17 mouse cellular contexts compared by ENCODE assay signal in genomic region chr11:94216247-94216646, GRCm38 (mm10). TPM values are rescaled to one million over a fixed set of nuclear protein-coding genes. Genes with fewer than 3 reads are reported as not detected.
A peak's percentile ranks its signal among the peaks of the same experiment; 100 is the strongest.
DNase-seq lines count a peak whose midpoint lies in the region; ATAC-seq and TF ChIP-seq lines count a peak whose summit lies in the region.
"Had no signal": no experiment of that assay in that cellular context is flagged by ENCODE, and none has a peak within 500 bp of the region (broad histone marks: within the 10 kb centered on the region; RNA-seq: fewer than 3 reads in every experiment).

No protein-coding gene starts in this region.

- ATAC-seq in forebrain, embryonic 12.5 days (ENCODE audit: low FRiP score), result no peak
- no peak for ATAC-seq in forebrain, embryonic 13.5 days
- ATAC-seq in heart, embryonic 16.5 days (replicated peaks; ENCODE audit: extremely low read depth, insufficient read depth, low FRiP score), result no peak
- no peak for ATAC-seq in liver, embryonic 11.5 days (replicated peaks; ENCODE audit: low FRiP score)
- ATAC-seq in midbrain, embryonic 15.5 days (replicated peaks), result no peak

- H3K27me3 ChIP-seq in forebrain, embryonic 12.5 days, result no peaks in the 10 kb centered on the region
- no peaks in the 10 kb centered on the region for H3K27me3 ChIP-seq in forebrain, embryonic 13.5 days
- H3K27me3 ChIP-seq in heart, embryonic 16.5 days (ENCODE audit: control insufficient read depth, insufficient read depth, low read length), result no peaks in the 10 kb centered on the region
- no peaks in the 10 kb centered on the region for H3K27me3 ChIP-seq in liver, adult 2 months (ENCODE audit: control insufficient read depth, insufficient read depth, low read length)
- no peaks in the 10 kb centered on the region for H3K27me3 ChIP-seq in liver, embryonic 11.5 days (replicated peaks; ENCODE audit: control insufficient read depth, insufficient read depth, low read length)
- no peaks in the 10 kb centered on the region for H3K27me3 ChIP-seq in midbrain, embryonic 15.5 days (replicated peaks)
- H3K27me3 ChIP-seq: embryonic facial prominence, embryonic 13.5 days; hindbrain, embryonic 13.5 days had no signal

- TF ChIP-seq POLR2A in liver, adult 2 months (IDR thresholded peaks at IDR 0.05; ENCODE audit: extremely low read depth, insufficient read depth, low read length), result no peak

- no peak for TF ChIP-seq CTCF in liver, adult 2 months (IDR thresholded peaks at IDR 0.05; ENCODE audit: low read depth, low read length)

- peaks cover 16% of the 10 kb centered on the region for H3K36me3 ChIP-seq in forebrain, embryonic 12.5 days (replicated peaks)
- peaks cover 12% of the 10 kb centered on the region for H3K36me3 ChIP-seq in forebrain, embryonic 13.5 days (ENCODE audit: poor library complexity, severe bottlenecking)
- H3K36me3 ChIP-seq in heart, embryonic 16.5 days (ENCODE audit: control insufficient read depth, insufficient read depth), result peaks cover 9% of the 10 kb centered on the region
- peaks cover 13% of the 10 kb centered on the region for H3K36me3 ChIP-seq in liver, adult 2 months (ENCODE audit: control insufficient read depth, insufficient read depth, low read length)
- H3K36me3 ChIP-seq in liver, embryonic 11.5 days (ENCODE audit: control insufficient read depth, insufficient read depth, low read length), result peaks cover 9% of the 10 kb centered on the region; the same call in 1 of the 2 replicates
- peaks cover 11% of the 10 kb centered on the region; the same call in 1 of the 2 replicates for H3K36me3 ChIP-seq in midbrain, embryonic 15.5 days (replicated peaks)

- no peak overlapping the region for H3K4me2 ChIP-seq in forebrain, embryonic 12.5 days
- H3K4me2 ChIP-seq in forebrain, embryonic 13.5 days, result no peak overlapping the region
- H3K4me2 ChIP-seq in heart, embryonic 16.5 days (ENCODE audit: low read depth, low read length), result no peak overlapping the region
- H3K4me2 ChIP-seq in liver, embryonic 11.5 days, result no peak overlapping the region
- no peak overlapping the region for H3K4me2 ChIP-seq in midbrain, embryonic 15.5 days
- H3K4me2 ChIP-seq: embryonic facial prominence, embryonic 13.5 days had no signal

- peaks cover 33% of the 10 kb centered on the region for H3K4me1 ChIP-seq in forebrain, embryonic 12.5 days
- H3K4me1 ChIP-seq in forebrain, embryonic 13.5 days, result peaks cover 28% of the 10 kb centered on the region
- peaks cover 8% of the 10 kb centered on the region for H3K4me1 ChIP-seq in heart, embryonic 16.5 days (ENCODE audit: control insufficient read depth, insufficient read depth, low read length)
- peaks cover 8% of the 10 kb centered on the region; the same call in 1 of the 2 replicates for H3K4me1 ChIP-seq in liver, adult 2 months (ENCODE audit: control insufficient read depth, insufficient read depth, low read length)
- no peaks in the 10 kb centered on the region; the same call in 1 of the 2 replicates for H3K4me1 ChIP-seq in liver, embryonic 11.5 days (replicated peaks; ENCODE audit: control insufficient read depth, insufficient read depth, low read length)
- H3K4me1 ChIP-seq in midbrain, embryonic 15.5 days, result peaks cover 32% of the 10 kb centered on the region

- 57% methylated on average over 2 of the region's 2 CpGs for WGBS in forebrain, embryonic 12.5 days
- 46% methylated on average over 2 of the region's 2 CpGs for WGBS in forebrain, embryonic 13.5 days
- WGBS in heart, embryonic 16.5 days, result 62% methylated on average over 2 of the region's 2 CpGs
- WGBS in liver, adult 2 months, result 13% methylated on average over 2 of the region's 2 CpGs
- WGBS in liver, embryonic 11.5 days, result 70% methylated on average over 2 of the region's 2 CpGs
- WGBS in midbrain, embryonic 15.5 days, result 34% methylated on average over 2 of the region's 2 CpGs

- H3K27ac ChIP-seq in forebrain, embryonic 12.5 days, result 0 out of 2 replicates have a peak overlapping the region, but pooled peaks have one; percentile 31
- no peak overlapping the region for H3K27ac ChIP-seq in forebrain, embryonic 13.5 days
- H3K27ac ChIP-seq in heart, embryonic 16.5 days (ENCODE audit: low read length), result peak overlapping the region; percentile 11; the same call in 1 of the 2 replicates
- peak overlapping the region; percentile 12; the same call in 1 of the 2 replicates for H3K27ac ChIP-seq in liver, adult 2 months (replicated peaks; ENCODE audit: insufficient read depth, low read depth, low read length)
- H3K27ac ChIP-seq in liver, embryonic 11.5 days (ENCODE audit: low read depth, low read length), result no peak overlapping the region
- 0 out of 2 replicates have a peak overlapping the region, but pooled peaks have one; percentile 4 for H3K27ac ChIP-seq in midbrain, embryonic 15.5 days
- H3K27ac ChIP-seq: embryonic facial prominence, embryonic 13.5 days; hindbrain, embryonic 13.5 days; liver, embryonic 14.5 days had no signal

- no peak overlapping the region for H3K4me3 ChIP-seq in forebrain, embryonic 12.5 days (replicated peaks)
- H3K4me3 ChIP-seq in forebrain, embryonic 13.5 days, result no peak overlapping the region
- H3K4me3 ChIP-seq in heart, embryonic 16.5 days (ENCODE audit: low read length), result no peak overlapping the region
- no peak overlapping the region for H3K4me3 ChIP-seq in liver, adult 2 months (ENCODE audit: insufficient read depth, low read depth, low read length)
- H3K4me3 ChIP-seq in liver, embryonic 11.5 days (ENCODE audit: low read depth, low read length), result no peak overlapping the region
- H3K4me3 ChIP-seq in midbrain, embryonic 15.5 days, result no peak overlapping the region
- H3K4me3 ChIP-seq: embryonic facial prominence, embryonic 13.5 days; hindbrain, embryonic 13.5 days had no signal

- no peaks in the 10 kb centered on the region for H3K9me3 ChIP-seq in forebrain, embryonic 12.5 days
- H3K9me3 ChIP-seq in forebrain, embryonic 13.5 days (replicated peaks), result no peaks in the 10 kb centered on the region
- H3K9me3 ChIP-seq in heart, embryonic 16.5 days (replicated peaks; ENCODE audit: control insufficient read depth, low read length), result no peaks in the 10 kb centered on the region
- no peaks in the 10 kb centered on the region for H3K9me3 ChIP-seq in liver, embryonic 11.5 days (ENCODE audit: control insufficient read depth, low read length)
- H3K9me3 ChIP-seq in midbrain, embryonic 15.5 days, result no peaks in the 10 kb centered on the region
- H3K9me3 ChIP-seq: embryonic facial prominence, embryonic 13.5 days; hindbrain, embryonic 13.5 days had no signal

- H3K79me2 ChIP-seq in liver, adult 2 months (ENCODE audit: control insufficient read depth, insufficient read depth, low read length), result peaks cover 18% of the 10 kb centered on the region

- no peak overlapping the region for H3K9ac ChIP-seq in forebrain, embryonic 12.5 days
- no peak overlapping the region for H3K9ac ChIP-seq in forebrain, embryonic 13.5 days
- no peak overlapping the region for H3K9ac ChIP-seq in heart, embryonic 16.5 days (ENCODE audit: low read length)
- H3K9ac ChIP-seq in liver, adult 2 months (ENCODE audit: low read depth, low read length), result no peak overlapping the region
- H3K9ac ChIP-seq in liver, embryonic 11.5 days (ENCODE audit: low read depth, low read length), result no peak overlapping the region
- H3K9ac ChIP-seq in midbrain, embryonic 15.5 days, result no peak overlapping the region
- H3K9ac ChIP-seq: embryonic facial prominence, embryonic 13.5 days; hindbrain, embryonic 13.5 days; liver, embryonic 14.5 days had no signal

- no peak for DNase-seq in heart, adult 11 months
- DNase-seq in liver, adult 2 months (ENCODE audit: extremely low read depth, low read depth, low spot score), result peak; percentile 78
- DNase-seq in liver, embryonic 11.5 days (ENCODE audit: low spot score), result no peak
- no peak for DNase-seq in cerebellum, adult 11-12 months
- DNase-seq: adrenal gland, adult 8-10 months; cerebellum, postnatal 10 days; gastrocnemius, postnatal 14 days; kidney, adult 18-20 months; lung, postnatal 10 days; thymus, postnatal 4 days had no signal

RNA-seq across cellular contexts. Expression of gene Tob1, which starts 5.0 kb away (rescaled TPM):
- 42.6 and 43.1 TPM in 2 replicates for polyA plus RNA-seq in forebrain, embryonic 12.5 days (2016; fragmentation: Nextera tagmentation; extraction: Ambion mirVana)
- polyA plus RNA-seq in forebrain, embryonic 13.5 days (2015; fragmentation: Nextera tagmentation; extraction: Ambion mirVana), result 39.0 and 41.0 TPM in 2 replicates
- polyA plus RNA-seq in heart, embryonic 16.5 days (2015; fragmentation: Nextera tagmentation; extraction: Ambion mirVana), result 35.7 and 41.2 TPM in 2 replicates
- 39.9 and 50.1 TPM in 2 replicates for total RNA-seq in liver, adult 2 months (2014; rRNA removed)
- 47.1 and 72.2 TPM in 2 replicates for polyA plus RNA-seq in liver, adult 2 months (2012; rRNA removed)
- 18.4 and 18.6 TPM in 2 replicates for polyA plus RNA-seq in liver, embryonic 11.5 days (2014; fragmentation: Nextera tagmentation; extraction: Ambion mirVana)
- 27.3 and 31.2 TPM in 2 replicates for polyA plus RNA-seq in midbrain, embryonic 15.5 days (2015; fragmentation: Nextera tagmentation; extraction: Ambion mirVana)

RNA-seq across cellular contexts. Expression of gene Wfikkn2, which starts 29.6 kb away (rescaled TPM):
- polyA plus RNA-seq in forebrain, embryonic 12.5 days (2016; fragmentation: Nextera tagmentation; extraction: Ambion mirVana), result 4.4 and 5.1 TPM in 2 replicates
- polyA plus RNA-seq in forebrain, embryonic 13.5 days (2015; fragmentation: Nextera tagmentation; extraction: Ambion mirVana), result 3.7 and 4.6 TPM in 2 replicates
- 3.1 and 3.7 TPM in 2 replicates for polyA plus RNA-seq in heart, embryonic 16.5 days (2015; fragmentation: Nextera tagmentation; extraction: Ambion mirVana)
- under 0.01 TPM in 1 of 2 replicates, not detected in the other for total RNA-seq in liver, adult 2 months (2014; rRNA removed)
- 0.04 TPM in 1 of 2 replicates, not detected in the other for polyA plus RNA-seq in liver, adult 2 months (2012; rRNA removed)
- 0.36 and 0.38 TPM in 2 replicates for polyA plus RNA-seq in liver, embryonic 11.5 days (2014; fragmentation: Nextera tagmentation; extraction: Ambion mirVana)
- 5.5 and 5.6 TPM in 2 replicates for polyA plus RNA-seq in midbrain, embryonic 15.5 days (2015; fragmentation: Nextera tagmentation; extraction: Ambion mirVana)

Comparison
In these comparisons a context has a peak if more than half of its experiments do, and no peak if none do; other contexts are left out.
1. H3K27ac ChIP-seq: peak in forebrain, embryonic 12.5 days (single experiment), heart, embryonic 16.5 days (single experiment), liver, adult 2 months (single experiment) and midbrain, embryonic 15.5 days (single experiment); none in forebrain, embryonic 13.5 days (single experiment) and liver, embryonic 11.5 days (single experiment).